Mouse (Mus musculus) liver, embryonic 14.5 days (tissue): Measurements from ENCODE around the gene Spns3.

ENCODE experiments used
- CTCF ChIP-seq: IDR thresholded peaks from 2 replicates; pipeline ENCODE4 v1.5.1; 2016; ENCODE audit warnings: antibody characterized with exemption, low read depth, control low read depth
- EP300 ChIP-seq: IDR thresholded peaks from 2 replicates; pipeline ENCODE4 v1.6.1; 2016; ENCODE audit warnings: antibody characterized with exemption, low read depth

GRCm38 (mm10) chr11:72504016-72504797, 46.1 kb downstream of the Spns3 start:
- TF ChIP-seq CTCF (no peak), EP300 (no peak)
